Mouse (Mus musculus) neural tube, embryonic 14.5 days (tissue): ENCODE results near the gene Pabpn1l. TPM values are rescaled to one million over a fixed set of nuclear protein-coding genes. Genes with fewer than 3 reads are reported as not detected.

Experiments
- ATAC-seq: fragments of 200-750 bp; cut with Nextera tagmentation; 2 replicates; pipeline ENCODE4 v1.8.0; 2017; ENCODE audit warnings: low read depth, mild to moderate bottlenecking, moderate TSS enrichment, moderate library complexity
- H3K27ac ChIP-seq: fragments of 300-500 bp; sonication (generic); 2 replicates; pipeline ENCODE4 v1.5.1; 2014; ENCODE audit warnings: low read depth, mild to moderate bottlenecking, control low read depth, low read length, moderate library complexity, mixed read lengths
- H3K27me3 ChIP-seq: fragments of 300-500 bp; sonication (generic); 2 replicates; pipeline ENCODE4 v1.6.1; 2014; ENCODE audit warnings: low read length; ENCODE audit not compliant: control insufficient read depth, insufficient read depth
- H3K36me3 ChIP-seq: fragments of 300-500 bp; sonication (generic); 2 replicates; pipeline ENCODE4 v1.6.1; 2014; ENCODE audit warnings: low read length, mixed read lengths; ENCODE audit not compliant: control insufficient read depth, insufficient read depth
- H3K4me1 ChIP-seq: fragments of 300-500 bp; sonication (generic); 2 replicates; pipeline ENCODE4 v1.6.1; 2014; ENCODE audit warnings: low read length; ENCODE audit not compliant: control insufficient read depth, insufficient read depth
- H3K4me2 ChIP-seq: fragments of 300-500 bp; sonication (generic); 2 replicates; pipeline ENCODE4 v1.6.1; 2014; ENCODE audit warnings: mild to moderate bottlenecking, low read depth, low read length, control low read depth
- H3K4me3 ChIP-seq: fragments of 300-500 bp; sonication (generic); 2 replicates; pipeline ENCODE4 v1.5.1; 2014; ENCODE audit warnings: low read depth, low read length, control low read depth, mixed read lengths
- H3K9ac ChIP-seq: fragments of 300-500 bp; sonication (generic); replicated peaks from 2 replicates; pipeline ENCODE4 v1.6.1; 2014; ENCODE audit warnings: low read depth, mild to moderate bottlenecking, control low read depth, low read length, mixed read lengths
- H3K9me3 ChIP-seq: fragments of 300-500 bp; sonication (generic); 2 replicates; pipeline ENCODE4 v1.6.1; 2016; ENCODE audit warnings: low read length; ENCODE audit not compliant: control insufficient read depth
- WGBS: fragments of 180-500 bp; shearing (Covaris S2); extraction: QIAGEN DNeasy Blood & Tissue Kit; methylation state at CpG from one replicate; pipeline ENCODE4 v1.1.7; 2014; 5-methylcytosine and 5-hydroxymethylcytosine counted together
- polyA plus RNA-seq: library from polyadenylated mRNA; unstranded; fragments of >200 nt; fragmentation: Nextera tagmentation; extraction: Ambion mirVana; gene quantifications from 2 replicates; pipeline ENCODE4 v1.2.1, GENCODE M21; 2014

Gene Pabpn1l
- polyA plus RNA-seq, 1 experiment from 2014 or later: not detected

DNA sequence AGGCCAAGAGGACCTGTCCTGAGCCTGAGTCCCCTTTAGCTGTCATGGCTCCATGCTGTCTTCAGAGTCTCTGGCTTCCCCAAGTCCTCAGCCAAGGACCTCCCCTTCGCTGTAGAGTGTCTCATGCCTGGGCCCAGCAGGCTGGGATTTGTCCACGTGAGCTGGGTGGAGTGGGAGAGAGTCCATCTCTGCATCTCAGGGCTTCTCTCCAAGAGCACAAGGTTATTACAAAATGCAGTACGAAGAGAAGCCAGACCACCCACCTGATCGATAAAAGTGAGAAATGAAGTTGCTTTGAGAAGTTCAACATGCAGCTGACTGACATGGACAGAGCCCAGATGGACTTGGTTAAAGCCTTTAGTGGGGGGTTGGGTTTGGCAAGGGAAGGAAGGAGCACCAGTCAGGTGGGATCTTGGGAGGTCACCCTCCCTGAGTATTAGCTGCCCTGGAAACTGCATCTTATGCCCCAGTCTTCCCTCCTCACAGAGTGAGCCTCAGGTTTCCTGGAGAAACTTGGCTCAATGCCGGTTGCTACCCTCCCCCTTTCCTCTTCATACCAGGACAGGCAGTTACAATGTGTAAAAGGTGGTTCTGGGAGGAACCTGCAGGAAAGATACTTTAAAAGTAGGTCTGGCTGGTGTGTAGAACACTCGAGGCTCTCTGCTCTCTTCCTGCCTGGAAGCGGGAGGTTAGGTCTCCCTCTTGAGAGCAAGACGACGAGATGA lies 6.2 kb downstream of the Pabpn1l start:
- WGBS: 78% methylated on average over 9 of the region's 9 CpGs
- ATAC-seq: no peak
- no peak overlapping the region for H3K27ac ChIP-seq
- H3K4me3 ChIP-seq: no peak overlapping the region
- H3K27me3 ChIP-seq: no peaks in the 10 kb centered on the region
- H3K9me3 ChIP-seq: no peaks in the 10 kb centered on the region
- no peak overlapping the region for H3K9ac ChIP-seq
- no peak overlapping the region for H3K4me2 ChIP-seq
- H3K36me3 ChIP-seq: no peaks in the 10 kb centered on the region
- H3K4me1 ChIP-seq: peaks cover 14% of the 10 kb centered on the region

DNA sequence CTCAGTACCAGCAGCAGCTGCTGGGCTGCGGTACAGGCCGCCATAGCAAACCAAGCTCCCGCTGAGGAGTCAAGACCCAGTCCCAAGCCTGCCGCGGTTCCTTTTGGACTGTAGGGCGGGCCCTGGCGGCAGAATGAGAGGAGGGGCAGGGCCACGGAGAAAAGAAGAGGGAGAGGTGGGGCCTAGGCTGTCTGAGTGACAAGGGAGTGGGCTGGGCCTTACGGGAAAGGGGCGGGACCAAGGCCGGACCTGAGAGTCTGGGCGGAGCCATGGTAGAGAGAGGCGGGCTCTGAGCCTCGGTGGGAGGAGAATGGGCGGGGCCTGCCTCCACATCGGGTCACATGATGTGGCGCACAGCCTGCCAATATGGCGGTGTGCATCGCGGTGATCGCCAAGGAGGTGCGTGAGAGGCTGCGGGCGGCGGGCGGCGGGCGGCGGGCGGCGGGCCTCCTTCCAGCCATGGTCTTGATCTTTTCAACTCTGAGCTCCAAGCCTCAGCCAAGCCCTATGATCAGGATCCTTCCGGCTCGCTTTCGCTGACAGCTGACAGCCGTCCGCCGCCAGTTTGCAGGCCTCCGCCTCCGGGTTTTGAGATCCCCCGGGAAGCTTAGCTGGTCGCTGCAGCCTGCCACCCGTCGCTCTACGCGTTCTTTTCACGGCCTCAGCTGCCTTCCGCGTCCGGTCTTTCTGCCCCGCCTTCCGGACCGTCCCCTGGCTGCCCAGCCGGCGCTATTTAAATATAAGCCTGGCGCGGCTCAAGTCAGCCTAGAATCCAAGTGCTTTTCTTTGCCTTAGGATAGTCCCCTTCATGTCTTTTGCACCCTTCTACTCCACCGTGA lies 11.0 kb downstream of the Pabpn1l start, which contains the start of the genes Galns and Trappc2l:
Gene Galns, minus strand, starts transcription at position 169 of the 839 bp plus-strand sequence.
Gene Trappc2l, plus strand, starts transcription at position 346 of the 839 bp plus-strand sequence.
- Histone ChIP-seq H3K36me3 (no peaks in the 10 kb centered on the region), H3K9ac (peak within 1 kb of the TSS; percentile 72), H3K27me3 (no peaks in the 10 kb centered on the region), H3K4me3 (peak within 1 kb of the TSS; percentile 67), H3K27ac (peak within 1 kb of the TSS; percentile 82), H3K4me1 (peaks cover 12% of the 10 kb centered on the region), H3K4me2 (peak within 1 kb of the TSS; percentile 88), H3K9me3 (no peaks in the 10 kb centered on the region)
- under 1% methylated on average over 56 of the region's 57 CpGs for WGBS
- peak; percentile 97 for ATAC-seq

DNA sequence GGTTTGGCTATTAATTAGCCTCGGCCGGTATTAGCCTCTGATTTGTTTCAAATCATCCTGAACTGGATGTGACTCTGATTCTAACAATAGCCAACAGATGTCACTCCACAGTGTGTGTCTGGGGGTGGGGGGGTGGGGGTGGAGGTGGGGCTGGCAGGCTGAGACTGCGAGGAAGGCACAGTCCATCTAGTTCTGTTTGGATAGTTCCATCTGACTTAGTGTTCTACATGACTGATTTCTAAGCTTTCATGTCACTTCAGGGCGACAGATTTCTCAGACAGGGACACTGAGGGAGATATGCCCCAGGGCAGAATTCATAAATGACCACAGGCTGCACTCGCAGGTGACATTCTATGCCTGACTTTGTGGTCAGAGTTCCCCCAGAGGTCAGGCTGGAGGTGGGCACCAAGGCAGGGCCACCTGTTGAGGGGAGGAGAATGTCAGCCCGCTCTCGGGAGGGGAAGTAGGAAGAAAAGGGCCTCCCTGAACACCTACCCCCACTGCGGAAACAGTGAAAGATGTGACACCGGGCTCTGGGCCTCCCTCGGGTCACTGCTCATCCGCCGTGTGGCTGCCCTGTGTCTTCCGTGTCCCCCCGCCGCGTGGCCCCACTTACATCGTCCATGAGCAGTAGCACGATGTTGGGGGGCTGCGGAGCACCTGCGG lies 11.8 kb downstream of the Pabpn1l start:
- under 1% methylated on average over 20 of the region's 20 CpGs for WGBS
- H3K9me3 ChIP-seq: no peaks in the 10 kb centered on the region
- peaks cover 12% of the 10 kb centered on the region for H3K4me1 ChIP-seq

DNA sequence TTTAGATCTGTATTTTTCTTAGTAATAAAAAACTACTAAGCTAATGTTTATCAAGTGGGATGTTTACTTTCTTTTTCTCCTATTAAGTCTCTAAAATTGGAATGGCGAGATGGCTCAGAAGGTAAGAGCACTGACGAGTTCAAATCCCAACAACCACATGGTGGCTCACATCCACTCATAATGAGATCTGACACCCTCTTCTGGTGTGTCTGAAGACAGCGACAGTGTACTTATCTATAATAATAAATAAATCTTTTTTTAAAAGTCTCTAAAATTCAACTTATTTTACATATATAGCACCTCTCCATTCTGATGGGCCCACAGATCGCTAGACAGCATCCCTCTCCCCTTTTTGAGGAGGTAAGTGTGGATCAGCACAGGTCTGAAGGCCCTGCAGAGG lies 12.3 kb downstream of the Pabpn1l start:
- Histone ChIP-seq H3K9ac (no peak overlapping the region), H3K4me3 (no peak overlapping the region), H3K27me3 (no peaks in the 10 kb centered on the region), H3K36me3 (no peaks in the 10 kb centered on the region), H3K4me2 (0 out of 2 replicates have a peak overlapping the region, but pooled peaks have one; percentile 88), H3K27ac (no peak overlapping the region), H3K9me3 (no peaks in the 10 kb centered on the region), H3K4me1 (peaks cover 12% of the 10 kb centered on the region)
- WGBS: 67% methylated on average over 4 of the region's 4 CpGs
- ATAC-seq: no peak

More for the DNA sequence above, 11.8 kb downstream of the Pabpn1l start:
- Histone ChIP-seq H3K27ac (peak overlapping the region; percentile 64), H3K4me3 (peak overlapping the region; percentile 67), H3K36me3 (no peaks in the 10 kb centered on the region), H3K4me2 (peak overlapping the region; percentile 88), H3K9ac (peak overlapping the region; percentile 63), H3K27me3 (no peaks in the 10 kb centered on the region)
- 0 out of 2 replicates have a peak, but pooled peaks have one; percentile 1 for ATAC-seq

DNA sequence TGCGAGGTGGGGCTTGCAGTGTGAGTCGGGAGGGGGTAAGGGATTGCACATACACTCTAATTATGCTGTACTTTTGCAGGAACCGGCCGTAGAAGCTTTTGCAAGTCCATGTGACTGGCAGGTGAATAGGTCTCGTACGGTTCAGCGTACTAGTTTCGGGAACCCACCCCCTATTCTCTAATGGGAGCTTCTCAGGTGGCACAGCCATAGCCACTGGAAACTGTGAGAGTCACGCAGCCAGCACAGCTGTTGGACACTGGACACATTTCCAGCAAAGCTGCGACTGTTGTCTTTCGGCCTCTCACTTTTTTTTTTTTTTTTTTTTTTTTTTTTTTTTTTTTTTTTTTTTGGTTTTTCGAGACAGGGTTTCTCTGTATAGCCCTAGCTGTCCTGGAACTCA lies 15.7 kb downstream of the Pabpn1l start:
- ATAC-seq: no peak
- no peak overlapping the region for H3K27ac ChIP-seq
- no peak overlapping the region for H3K4me2 ChIP-seq
- H3K4me1 ChIP-seq: peaks cover 3% of the 10 kb centered on the region; the same call in 1 of the 2 replicates
- H3K27me3 ChIP-seq: no peaks in the 10 kb centered on the region
- no peak overlapping the region for H3K4me3 ChIP-seq
- no peaks in the 10 kb centered on the region for H3K36me3 ChIP-seq
- 93% methylated on average over 11 of the region's 12 CpGs for WGBS
- no peaks in the 10 kb centered on the region for H3K9me3 ChIP-seq
- no peak overlapping the region for H3K9ac ChIP-seq

DNA sequence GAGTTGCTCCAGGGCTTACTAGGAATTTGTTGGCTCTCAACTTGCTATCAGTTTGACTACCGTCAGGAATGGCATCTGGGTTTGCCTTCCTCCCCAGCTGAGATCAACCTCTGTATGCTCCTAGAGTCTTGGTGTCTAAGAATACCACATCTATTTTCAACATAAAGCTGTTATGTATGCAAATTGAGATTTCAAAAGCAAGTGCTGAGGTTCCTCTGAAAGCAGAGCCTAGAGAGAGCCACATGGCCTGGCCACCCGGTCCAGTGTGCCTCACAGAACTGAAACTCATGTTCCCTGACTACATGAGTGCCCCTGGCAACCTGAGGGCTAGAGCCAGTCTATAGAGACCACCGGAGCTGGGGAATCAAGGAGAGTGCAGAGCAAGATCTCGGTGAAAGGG lies 17.2 kb downstream of the Pabpn1l start:
- no peaks in the 10 kb centered on the region for H3K27me3 ChIP-seq
- 85% methylated on average over 4 of the region's 4 CpGs for WGBS
- no peak overlapping the region for H3K4me3 ChIP-seq

DNA sequence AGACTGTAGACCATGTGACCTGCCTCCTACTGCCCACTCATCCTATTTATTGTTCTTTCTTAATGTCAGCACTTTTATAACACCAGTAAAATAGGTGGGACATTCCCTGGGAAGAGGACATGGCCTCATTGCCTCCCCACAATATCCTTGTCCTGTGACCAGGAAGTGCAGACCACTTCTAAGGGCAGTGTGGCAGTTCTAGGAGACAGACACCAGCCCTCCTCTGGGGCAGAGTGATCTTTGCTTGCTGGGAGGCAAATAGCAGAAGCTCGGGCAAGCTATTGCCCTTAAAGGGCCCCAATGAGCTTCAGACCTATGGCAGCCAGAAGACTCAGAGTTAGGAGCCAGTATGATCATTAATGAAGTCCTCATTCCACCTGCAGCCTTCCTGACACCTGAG lies 17.9 kb downstream of the Pabpn1l start:
- Histone ChIP-seq H3K27me3 (no peaks in the 10 kb centered on the region), H3K9ac (no peak overlapping the region), H3K9me3 (no peaks in the 10 kb centered on the region), H3K27ac (no peak overlapping the region), H3K36me3 (no peaks in the 10 kb centered on the region), H3K4me3 (no peak overlapping the region), H3K4me2 (no peak overlapping the region), H3K4me1 (no peaks in the 10 kb centered on the region)
- 25% methylated on average over 1 of the region's 1 CpGs for WGBS
- no peak for ATAC-seq

More for the DNA sequence above, 17.2 kb downstream of the Pabpn1l start:
- Histone ChIP-seq H3K27ac (no peak overlapping the region), H3K36me3 (no peaks in the 10 kb centered on the region), H3K9ac (no peak overlapping the region), H3K4me1 (no peaks in the 10 kb centered on the region; the same call in 1 of the 2 replicates), H3K4me2 (no peak overlapping the region), H3K9me3 (no peaks in the 10 kb centered on the region)
- no peak for ATAC-seq

DNA sequence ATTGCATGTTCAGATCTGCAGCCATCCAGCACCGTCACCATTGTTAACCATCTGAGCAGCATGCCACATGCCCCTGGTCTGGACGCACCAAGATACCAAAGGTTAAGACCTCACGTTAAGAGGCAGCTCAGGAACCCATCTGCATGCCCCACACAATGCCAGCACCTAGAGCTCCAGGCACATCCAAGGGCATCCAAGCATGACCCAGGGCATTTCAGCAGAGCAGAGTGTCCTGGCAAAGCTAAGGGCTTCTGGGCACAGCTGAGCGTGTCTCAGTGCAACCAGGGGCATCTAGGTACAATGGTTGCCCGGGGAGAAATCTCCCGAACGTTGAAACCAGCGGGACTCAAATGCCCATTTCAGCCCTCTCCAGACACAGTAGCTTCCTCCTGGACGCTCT lies 21.9 kb downstream of the Pabpn1l start:
- H3K36me3 ChIP-seq: no peaks in the 10 kb centered on the region
- no peaks in the 10 kb centered on the region for H3K27me3 ChIP-seq
- WGBS: 84% methylated on average over 9 of the region's 9 CpGs
- no peak overlapping the region for H3K27ac ChIP-seq
- H3K4me2 ChIP-seq: no peak overlapping the region
- ATAC-seq: no peak
- no peak overlapping the region for H3K4me3 ChIP-seq
- no peak overlapping the region for H3K9ac ChIP-seq
- H3K4me1 ChIP-seq: no peaks in the 10 kb centered on the region
- H3K9me3 ChIP-seq: no peaks in the 10 kb centered on the region
